Mouse (Mus musculus) adrenal gland, postnatal 0 days (tissue): ENCODE data around the gene Acss2. TPM values are rescaled to one million over a fixed set of nuclear protein-coding genes. Genes with fewer than 3 reads are reported as not detected.

Source experiments
- microRNA-seq: library from miRNA; unstranded; fragments of <30 nt; microRNA quantifications from one replicate; pipeline ENCODE4, GENCODE M21; 2016; ENCODE audit warnings: borderline replicate concordance; ENCODE audit not compliant: insufficient number of aligned reads
- polyA plus RNA-seq: library from polyadenylated mRNA; unstranded; fragments of >200 nt; fragmentation: Nextera tagmentation; extraction: Ambion mirVana; gene quantifications from 2 replicates; pipeline ENCODE4 v1.2.1, GENCODE M21; 2015

Gene Acss2
- 11.7 and 17.7 TPM in 2 replicates for polyA plus RNA-seq

DNA sequence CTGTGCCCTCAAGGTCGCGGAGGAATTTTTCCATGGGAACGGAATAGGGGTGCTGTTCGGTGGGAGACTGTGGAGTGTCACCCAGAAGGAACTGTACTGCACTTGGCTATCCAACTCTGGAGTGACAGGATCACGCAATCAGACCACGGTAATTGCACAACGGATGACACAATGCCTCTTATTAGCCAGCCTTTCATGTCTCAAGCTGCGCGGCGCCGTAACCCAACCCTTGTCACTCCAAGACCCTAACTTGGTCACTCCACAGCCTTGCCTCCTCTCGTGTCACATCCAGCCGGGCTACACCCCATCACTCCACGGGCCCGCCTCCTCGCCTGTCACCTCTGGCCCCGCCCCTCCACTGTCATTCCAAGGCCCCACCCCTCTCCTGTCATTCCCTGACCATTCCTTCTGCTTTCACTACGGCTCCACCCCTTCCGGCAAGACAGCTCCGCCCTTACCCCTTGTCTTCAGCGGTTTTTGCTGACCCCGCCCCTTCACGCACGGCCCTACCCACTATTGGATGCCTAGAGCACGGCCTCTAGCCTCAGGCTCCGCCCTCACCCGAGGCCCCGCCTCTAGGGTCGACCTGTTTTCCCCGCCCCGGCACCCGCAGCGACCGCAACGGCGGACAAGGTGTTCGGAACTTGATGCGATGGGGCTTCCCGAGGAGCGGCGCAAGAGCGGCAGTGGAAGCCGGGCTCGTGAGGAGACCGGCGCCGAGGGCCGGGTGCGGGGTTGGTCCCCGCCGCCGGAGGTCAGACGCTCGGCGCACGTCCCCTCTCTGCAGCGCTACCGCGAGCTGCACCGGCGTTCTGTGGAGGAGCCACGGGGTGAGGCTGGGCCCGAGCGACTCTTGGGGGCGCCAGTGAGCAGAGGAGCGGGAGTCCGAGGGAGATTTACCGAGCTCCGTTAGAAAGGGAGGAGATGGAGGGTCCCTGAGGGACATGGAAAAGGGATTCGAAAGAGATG lies at the start of gene Acss2, which contains the start of gene Ggt7:
TSS of gene Acss2 (plus strand) at position 494 of the 969 bp plus-strand sequence.
TSS of gene Ggt7 (minus strand) at position 783 of the 969 bp plus-strand sequence.

DNA sequence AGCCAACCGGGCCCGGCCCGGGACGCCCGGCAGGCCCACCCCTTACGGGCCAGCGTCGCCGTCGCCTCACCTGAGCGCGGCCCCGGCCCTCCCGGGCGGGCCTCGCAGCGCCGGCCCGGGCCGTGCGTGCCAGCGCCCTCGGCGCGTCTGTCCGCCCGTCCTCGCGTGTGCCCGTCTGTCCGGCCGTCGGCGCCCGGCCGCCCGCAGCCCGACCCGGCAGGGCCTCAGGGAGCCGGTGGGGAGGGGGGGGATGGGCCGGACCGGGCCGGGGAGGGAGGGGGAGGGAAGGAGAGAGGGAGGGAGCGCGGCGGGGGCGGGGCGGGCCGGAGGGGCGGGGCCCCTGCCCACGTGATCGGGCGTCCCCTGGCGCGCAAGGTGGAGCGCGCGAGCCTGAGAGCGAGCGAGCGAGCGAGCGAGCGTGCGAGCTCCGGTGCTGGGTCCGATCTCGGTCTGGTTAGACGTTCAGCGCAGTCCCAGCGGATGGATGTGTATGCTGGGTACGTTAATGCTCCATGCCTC lies 44.1 kb upstream of the Acss2 start, which contains the start of gene Ncoa6:
TSS of gene Ncoa6 (minus strand) at position 325 of the 519 bp plus-strand sequence.

DNA sequence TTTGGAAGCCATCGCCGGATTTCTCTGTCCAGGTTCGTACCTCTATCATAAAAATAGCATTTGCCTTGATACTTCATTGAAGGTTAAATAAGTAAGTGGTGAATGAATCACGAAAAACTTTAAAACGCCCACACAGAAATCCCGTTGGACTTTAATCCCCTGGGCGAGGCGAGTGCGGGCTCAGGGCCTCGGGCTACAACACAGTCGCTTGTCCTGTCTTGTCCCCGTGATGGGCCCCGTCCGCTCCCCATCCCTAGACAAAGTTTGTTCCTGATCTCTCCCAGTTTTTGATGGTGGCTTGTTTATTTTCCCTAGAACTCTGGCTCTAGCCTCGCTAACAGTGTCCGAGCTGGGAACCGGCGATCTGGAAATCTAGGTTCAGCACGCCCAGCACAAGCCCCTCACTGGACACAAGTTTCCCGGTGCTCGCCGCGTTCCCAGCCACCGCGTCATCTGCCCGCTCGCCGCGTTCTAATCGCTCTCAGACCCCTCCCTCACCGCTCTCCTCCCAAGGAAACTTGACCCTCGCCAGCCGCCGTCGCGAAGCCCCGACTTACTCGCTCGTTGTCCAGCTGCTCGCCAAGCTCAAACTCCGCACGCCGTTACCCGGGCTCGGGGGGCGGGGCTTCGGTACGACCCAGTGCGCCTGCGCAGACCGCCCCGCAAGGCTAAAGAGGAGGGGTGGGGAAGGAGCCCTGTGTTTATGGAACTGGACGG lies 74.5 kb downstream of the Acss2 start, which contains the start of gene Gss:
TSS of gene Gss (minus strand) at position 674 of the 717 bp plus-strand sequence.

DNA sequence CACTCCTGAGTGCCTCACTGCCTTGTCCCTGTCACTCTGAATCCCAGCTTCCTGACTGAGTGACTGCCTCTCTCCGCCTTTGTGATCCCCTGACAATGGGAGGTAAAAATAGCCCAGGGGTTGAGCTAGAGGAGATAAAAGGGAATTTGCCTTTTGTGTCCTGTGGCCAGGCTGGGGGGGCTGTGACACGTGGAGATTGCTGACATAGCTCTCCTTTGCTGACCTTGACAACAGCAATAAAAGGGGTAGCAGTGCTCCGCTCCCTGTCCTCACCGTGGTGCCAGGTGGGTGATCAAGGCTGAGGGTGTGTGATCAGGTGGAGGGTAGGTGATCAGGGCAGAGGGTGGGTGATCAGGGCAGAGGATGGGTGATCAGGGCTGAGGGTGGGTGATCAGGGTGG lies 93.2 kb downstream of the Acss2 start, which contains the start of gene Myh7b:
TSS of gene Myh7b (plus strand) at position 235 of the 400 bp plus-strand sequence.

Small RNAs within 50 kb of the gene (microRNA-seq; reads per million reads assigned to microRNA genes)
- gene Mir499: 4.2 reads per million, percentile 3 among the genes with 10 or more reads in this experiment

Other genes starting within 250 kb of the Acss2 start
- gene Map1lc3a, start 241.7 kb upstream of the Acss2 start, polyA plus RNA-seq: 674 and 990 TPM in 2 replicates
- gene Pigu, start 160.5 kb upstream of the Acss2 start, polyA plus RNA-seq: 31.0 and 42.6 TPM in 2 replicates
- 24.2 and 41.8 TPM in 2 replicates for gene Trp53inp2, start 136.9 kb upstream of the Acss2 start, polyA plus RNA-seq
- 14.7 and 14.9 TPM in 2 replicates for gene Ncoa6, start 44.1 kb upstream of the Acss2 start, polyA plus RNA-seq
- 8.1 and 17.0 TPM in 2 replicates for gene Ggt7, start 289 bp downstream of the Acss2 start, polyA plus RNA-seq
- 26.0 and 43.9 TPM in 2 replicates for gene Gss, start 74.9 kb downstream of the Acss2 start, polyA plus RNA-seq
- gene Myh7b, start 93.3 kb downstream of the Acss2 start, polyA plus RNA-seq: 0.38 and 0.52 TPM in 2 replicates
- gene Trpc4ap, start 174.4 kb downstream of the Acss2 start, polyA plus RNA-seq: 89.8 and 124 TPM in 2 replicates
- gene Edem2, start 211.5 kb downstream of the Acss2 start, polyA plus RNA-seq: 30.0 and 59.7 TPM in 2 replicates
- not detected in 2 replicates for gene Gm17581, start 217.9 kb downstream of the Acss2 start, polyA plus RNA-seq
- 14.1 and 22.1 TPM in 2 replicates for gene Procr, start 233.2 kb downstream of the Acss2 start, polyA plus RNA-seq